Mouse (Mus musculus): ENCODE measurements around the gene Btbd9.
"Not testable (repeated sequence)": the region's sequence is repeated elsewhere in the genome, so short reads cannot be mapped to it uniquely, and the experiment has no call there.

The Btbd9 gene

DNA sequence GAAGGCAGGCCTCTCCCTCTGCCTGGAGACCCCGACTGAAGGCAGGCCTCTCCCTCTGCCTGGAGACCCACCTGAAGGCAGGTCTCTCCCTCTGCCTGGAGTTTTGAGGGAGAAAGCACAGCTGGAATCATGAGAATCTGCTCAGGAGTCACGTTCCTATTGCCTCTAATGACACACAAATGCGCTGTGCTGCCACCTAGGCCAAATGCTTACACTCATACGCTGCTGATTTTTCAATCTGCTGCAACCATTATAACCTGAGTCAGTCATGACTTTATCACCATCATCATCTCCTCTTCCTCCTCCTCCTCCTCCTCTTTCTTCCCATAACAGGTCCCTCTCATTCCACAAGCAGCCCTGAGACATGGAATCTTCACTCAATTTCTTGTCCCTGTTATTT is 64.3 kb downstream of the Btbd9 start:
- DNase-seq (ENCODE audit: low spot score) = no peak

DNA sequence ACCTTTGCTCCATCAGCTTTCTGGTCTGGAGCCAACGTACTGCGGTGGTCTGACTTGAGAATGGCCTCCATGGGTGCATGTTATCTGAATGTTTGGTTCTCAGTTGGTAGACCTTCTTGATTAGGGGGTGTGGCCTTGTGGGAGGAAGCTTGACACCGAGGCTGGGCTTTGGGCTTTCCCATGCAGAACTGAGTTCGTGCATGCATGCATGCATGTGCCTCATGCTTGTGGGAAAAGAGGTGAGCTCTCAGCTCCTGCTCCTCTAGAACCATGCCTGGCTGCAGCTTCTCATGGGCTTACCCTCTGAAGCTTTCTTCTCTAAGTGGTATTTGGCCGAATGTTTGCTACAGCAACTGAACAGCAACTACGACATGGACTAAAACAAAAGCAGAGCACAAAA is 64.9 kb downstream of the Btbd9 start:
- DNase-seq (ENCODE audit: low spot score) = no peak

DNA sequence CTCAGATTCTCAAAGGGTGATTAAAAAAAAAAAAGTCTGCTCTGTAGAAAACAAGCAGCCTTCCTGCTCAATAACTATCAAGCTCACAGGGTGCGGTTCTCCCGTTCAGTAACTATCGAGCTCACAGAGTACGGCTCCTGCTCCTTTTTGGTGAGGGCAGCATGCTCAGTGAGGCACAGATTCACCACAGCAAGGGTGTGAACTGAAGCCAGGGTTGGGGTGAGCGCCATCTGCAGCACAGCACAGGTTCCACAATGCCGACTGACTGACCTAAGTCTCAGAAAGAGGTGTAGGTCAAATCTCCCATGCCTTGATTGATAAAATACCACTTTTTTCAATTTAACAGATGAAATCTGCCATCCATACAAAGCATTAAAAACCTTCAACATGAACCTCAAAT is 66.1 kb downstream of the Btbd9 start:
- no peak for DNase-seq (ENCODE audit: low spot score)

DNA sequence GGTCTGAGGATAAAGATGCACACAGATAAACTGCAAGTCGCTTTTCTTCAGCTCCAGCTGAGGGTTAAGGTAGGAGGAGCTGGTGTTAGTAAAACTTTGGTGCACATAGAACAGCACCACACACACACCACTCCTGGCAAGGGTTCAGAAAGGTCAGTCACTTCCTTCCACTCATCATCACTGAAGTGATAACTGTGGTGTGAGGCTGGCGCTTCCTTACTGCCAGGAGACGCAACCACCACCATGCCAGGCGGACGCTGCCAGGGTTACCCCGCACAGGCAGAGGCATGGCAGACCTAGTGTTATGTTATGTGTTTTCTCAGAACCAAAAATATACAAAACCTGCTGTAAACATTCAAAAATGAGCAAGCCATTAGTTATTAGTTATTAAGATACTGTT is 66.6 kb downstream of the Btbd9 start:
- DNase-seq (ENCODE audit: low spot score) = no peak

DNA sequence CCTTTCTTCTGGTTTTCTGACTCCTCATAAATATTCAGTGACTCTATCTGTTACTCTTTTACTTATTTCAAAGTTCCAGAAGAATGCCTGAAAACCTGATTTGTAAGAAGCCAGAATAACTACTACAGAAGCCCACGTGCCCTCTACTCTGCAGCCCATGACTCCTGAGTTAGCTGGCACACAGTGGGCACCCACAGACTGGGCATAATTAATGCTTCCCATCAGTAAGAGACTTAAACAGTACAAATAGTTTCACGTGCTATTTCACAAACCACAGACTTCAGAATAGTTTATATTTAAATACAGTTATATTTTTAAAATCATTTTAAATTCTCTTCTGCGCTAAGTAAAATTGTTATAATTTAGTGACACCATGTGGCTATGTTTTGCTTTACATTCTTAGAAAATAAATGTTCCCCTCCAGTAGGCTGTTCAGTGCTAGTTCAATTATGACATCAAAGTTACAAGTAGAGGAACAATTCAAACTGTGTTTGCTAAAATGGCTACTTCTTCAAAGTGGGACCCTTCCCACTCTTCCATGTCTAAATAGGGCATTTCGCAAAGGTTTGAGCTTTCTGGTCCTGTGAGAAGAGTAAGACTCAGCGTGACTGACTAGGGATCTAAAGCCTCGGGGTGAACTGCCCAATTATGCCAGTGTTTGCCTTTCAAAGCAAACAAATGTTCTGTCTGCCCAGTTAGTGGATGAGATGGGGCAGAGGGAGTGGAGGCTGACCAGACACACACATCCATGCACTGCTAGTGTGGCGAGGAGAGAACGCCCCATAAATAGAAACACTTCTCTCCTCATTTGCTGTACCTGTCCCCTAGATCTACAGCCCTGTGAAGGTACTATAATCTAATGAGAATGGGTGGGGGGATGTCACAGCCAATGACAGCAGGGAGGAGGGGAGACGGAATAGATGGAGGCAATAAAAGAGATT is 68.4 kb downstream of the Btbd9 start:
- DNase-seq (ENCODE audit: low spot score) = no peak

DNA sequence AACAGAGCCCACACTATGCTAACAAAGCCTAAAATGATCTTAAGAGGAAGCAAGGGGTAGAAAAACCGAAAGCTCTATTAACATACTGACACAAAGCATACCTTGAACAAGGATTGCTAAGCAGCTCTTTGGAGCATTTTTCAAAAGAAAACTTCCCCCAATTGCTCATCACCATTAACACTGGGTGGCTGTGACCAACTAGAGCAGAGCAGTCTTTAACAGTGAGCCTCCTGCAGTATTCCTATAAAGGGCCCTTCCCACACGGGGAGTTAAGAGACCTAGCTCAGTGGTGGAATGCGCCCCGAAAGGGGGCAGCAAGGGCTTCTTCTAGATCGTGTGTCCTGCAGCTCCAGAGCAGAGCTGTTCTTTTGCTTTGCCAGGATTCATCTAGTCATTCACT is 69.4 kb downstream of the Btbd9 start:
- no peak for DNase-seq (ENCODE audit: low spot score)

DNA sequence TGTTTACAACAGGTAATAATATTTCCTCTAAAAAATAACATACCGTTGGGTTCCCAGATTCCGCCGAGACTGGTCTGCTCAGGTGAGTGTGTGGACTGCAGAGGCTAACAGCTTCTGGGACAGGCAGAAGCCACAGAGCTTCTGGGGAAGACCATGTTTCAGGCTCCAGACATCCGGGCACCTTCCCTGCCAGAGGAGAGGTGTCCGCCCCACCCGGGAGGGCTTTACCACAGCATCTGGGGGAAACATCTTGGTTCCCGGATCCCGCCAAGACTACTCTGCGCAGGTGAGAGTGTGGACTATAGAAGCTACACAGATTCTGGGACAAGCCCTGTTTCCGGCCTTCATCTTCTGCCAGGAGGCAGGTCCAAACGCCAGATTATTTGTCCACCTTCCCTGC is 76.7 kb downstream of the Btbd9 start:
- DNase-seq (ENCODE audit: low spot score) = not testable (repeated sequence)

DNA sequence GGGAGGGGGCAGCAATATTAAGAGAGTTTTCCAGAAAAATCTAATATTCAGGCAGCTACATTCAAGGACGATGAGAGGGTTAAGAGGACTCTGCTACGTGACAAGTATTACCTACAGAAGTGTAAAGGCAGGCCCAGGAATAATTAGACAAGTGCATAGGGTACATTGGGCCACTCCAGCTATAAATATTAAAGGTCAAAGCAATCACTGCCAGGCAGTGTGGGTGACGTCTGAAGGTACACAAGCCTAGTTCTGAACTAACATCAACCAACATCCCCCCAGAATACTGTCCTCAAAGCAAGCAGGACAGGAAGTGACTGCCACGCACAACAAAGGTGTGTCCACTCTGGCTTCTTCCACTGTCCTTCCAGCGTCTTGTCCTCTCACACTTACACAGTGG is 77.5 kb downstream of the Btbd9 start:
- DNase-seq (ENCODE audit: low spot score) = no peak

DNA sequence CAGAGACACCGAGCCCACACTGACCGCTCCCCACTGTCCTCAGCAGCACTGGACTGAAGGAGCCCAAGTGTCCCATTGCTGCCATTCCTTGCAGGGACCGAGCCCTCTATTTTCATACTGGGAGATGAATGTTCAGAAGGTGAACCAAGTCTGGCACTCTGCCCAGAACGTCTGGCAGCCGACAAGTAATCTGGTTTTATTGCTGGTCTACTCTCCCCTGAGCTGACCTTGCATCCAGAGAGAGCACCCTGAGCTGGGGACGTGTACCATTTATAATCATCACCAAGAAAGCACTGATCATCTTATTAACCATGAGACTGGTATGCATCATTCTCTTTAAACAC is 77.9 kb downstream of the Btbd9 start:
- peak; percentile 51 for DNase-seq (ENCODE audit: low spot score)

DNA sequence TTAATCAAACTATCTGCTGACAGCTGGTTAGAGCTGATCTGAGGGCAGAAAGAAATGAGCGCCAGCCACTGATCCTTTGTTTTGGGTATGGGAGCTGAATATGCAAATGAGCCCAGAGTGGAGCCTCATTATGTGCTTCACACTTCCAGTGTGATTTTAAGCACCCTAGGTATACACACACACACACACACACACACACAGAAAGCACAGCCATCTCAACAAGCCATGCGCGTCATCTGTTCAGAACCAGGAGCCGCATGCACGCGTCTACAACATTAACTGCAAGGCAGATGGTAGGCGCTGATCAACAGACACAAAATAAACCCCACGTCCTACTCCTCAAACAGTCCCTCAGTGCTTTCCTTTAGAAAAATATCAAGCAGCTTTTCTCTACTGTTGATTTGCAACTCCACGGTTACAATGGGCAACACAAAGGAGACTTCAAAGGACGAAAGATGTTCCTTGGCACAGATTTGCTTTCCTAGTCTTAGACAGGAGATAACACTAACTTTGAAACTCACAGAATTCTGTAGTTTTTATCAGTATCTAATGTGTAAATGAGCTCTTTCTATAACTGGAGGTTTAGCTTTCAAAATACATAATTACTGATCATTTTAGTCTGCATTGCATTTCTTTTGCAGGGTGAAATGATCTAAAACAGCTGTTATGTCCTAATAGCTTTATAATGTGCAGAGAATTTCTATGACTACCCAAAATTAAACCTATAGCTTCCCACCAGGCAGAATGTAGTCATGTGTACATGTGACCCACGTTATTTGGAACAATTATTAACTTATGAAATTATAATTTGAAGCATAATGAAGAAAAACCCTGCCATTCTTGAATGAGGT is 78.5 kb downstream of the Btbd9 start:
- no peak for DNase-seq (ENCODE audit: low spot score)

DNA sequence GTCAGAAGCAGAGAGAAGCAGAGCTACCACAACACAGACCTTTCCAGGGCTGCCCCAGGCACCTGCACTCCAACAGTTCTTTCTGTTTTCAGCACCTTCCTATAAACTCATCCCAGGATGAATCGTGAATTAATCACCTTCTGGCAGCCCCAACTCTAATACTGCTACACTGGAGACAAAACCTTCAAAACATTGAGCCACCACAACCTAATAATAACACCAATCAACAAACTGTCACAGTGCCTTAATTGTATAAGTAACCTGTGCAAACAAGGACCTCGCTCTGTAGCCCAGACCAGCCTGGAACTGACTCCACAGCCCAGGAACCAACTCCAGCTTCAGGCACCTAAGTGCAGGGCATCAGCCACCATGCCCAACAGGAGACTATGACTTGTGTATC is 80.7 kb downstream of the Btbd9 start:
- no peak for DNase-seq (ENCODE audit: low spot score)

DNA sequence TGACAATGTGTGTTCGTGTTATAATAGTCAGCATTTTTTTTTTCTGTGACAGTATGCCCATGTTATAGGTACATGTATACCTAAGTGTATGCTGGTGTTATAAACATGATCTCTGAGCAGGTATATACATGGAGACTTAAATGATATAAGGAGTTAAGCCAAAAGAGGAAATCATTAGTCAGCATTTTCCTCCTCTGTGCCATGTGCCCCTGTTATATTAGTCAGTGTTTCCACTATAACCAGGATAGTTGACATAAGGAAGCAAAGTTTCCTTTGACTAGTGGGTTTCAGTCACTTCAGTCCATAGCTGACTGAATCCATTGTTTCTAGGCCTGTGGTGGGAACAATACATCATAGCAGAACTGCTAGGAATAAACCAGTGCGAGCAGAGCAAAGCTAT is 81.1 kb downstream of the Btbd9 start:
- DNase-seq (ENCODE audit: low spot score) = no peak

DNA sequence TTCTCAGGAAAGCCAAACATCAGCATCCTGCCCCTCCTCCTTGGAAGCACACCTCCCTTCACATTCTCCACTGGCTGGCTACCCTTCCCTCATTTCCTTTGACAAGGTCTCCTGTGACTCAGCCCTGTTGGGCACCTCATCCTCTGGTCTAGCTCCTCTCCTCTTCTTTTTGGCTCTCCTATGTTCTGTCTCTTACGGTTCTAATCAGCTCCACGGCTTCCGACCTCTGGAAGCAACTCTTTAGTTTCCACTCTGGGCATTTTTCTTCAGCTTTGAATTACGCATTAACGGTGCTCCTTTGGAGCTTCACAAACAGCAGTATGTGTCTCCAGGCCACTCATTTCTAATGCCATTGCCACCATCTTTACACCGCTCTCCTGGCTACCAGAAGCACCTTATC is 82.8 kb downstream of the Btbd9 start:
- DNase-seq (ENCODE audit: low spot score) = no peak

DNA sequence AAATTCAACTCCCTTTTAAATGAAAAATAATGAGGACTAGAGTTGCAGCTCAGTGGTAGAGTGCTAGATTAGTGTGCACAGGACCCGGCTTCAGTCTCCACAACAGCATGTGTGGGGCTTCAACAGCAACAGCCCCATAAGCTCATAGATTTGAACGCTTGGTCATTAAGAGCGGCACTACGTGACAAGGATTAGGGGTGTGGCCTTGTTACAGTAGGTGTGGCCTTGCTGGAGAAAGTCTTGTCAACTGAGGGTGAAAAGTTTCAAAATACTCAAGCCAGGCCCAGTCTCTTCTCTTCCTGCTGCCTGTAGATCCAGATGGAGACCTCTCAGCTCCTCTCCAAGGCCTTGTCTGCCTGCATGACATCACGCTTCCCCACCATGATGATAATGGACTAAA is 84.1 kb downstream of the Btbd9 start:
- no peak for DNase-seq (ENCODE audit: low spot score)

DNA sequence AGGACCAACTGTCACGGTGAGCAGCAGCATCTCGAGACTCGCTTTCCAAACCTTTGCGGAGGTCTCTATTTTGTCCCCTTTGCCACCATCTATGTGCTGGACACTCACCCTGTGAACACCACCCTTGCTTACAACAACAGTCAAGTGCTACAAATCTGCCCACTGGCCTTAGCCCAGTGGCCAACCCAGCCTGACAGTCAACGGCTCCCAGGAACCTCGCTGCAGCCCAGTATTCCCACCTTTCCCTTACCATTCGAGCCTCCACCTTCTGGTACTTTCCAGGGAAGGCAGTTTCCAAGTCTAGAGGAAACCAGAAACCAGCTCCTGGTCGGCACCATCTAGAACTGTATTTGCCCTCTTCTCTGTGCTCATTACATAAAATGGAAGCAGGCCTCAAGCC is 84.7 kb downstream of the Btbd9 start:
- no peak for DNase-seq (ENCODE audit: low spot score)

DNA sequence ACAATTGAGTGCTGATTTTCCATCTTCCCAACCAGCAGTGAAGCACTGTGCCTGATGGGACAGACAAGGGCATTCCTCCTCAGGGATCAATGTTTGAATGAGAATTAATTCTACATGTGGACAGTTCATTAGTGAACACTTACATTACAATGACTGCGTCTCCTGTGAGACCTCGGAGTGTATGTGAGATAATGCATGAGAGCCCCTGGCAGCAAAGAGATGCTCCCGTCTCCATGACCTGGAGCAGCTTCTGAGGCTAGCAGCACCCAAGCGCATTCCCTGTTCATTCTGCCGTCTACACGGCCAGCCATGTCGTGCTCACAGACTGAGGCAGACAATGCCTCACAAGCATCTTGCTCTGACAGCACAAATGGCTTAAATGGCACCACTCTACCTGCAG is 85.7 kb downstream of the Btbd9 start:
- DNase-seq (ENCODE audit: low spot score) = no peak

DNA sequence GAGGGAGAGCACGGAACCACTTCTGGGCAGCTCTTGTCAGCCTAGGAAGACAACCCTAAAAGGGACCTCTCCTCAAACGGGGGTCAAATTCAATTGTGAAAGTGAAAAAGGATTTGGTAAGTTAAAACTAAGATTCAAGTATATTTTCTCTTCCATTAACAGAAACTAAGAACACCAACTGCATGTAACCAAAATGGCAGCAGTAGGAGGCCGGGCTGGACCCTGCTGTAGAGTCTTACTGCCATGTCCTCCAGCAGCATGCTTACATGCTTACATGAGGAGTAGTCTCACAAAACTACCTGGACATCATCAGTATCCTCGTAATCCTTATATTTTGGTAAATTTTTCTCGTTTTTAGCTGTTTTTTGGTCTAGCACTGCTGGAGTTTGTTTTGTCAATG is 86.2 kb downstream of the Btbd9 start:
- DNase-seq (ENCODE audit: low spot score) = no peak

DNA sequence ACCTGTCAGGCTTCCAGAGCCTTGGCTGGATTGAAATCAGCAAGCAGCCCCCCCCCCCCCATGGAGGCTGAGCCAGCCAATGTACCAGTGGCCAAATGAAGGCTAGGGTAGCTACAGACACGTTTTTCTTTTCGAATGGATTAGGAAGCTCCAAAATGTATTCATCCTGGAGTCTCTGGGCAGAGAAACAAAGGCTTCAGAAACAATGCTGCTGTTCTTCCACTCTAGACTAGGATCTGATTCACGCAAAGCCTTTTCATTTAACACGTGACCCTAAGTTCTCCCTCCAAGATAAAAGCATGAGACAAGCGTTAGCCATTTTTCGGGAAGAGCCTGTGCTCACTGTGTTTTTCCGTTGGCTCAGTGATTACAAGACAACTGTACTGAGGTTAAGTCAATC is 86.7 kb downstream of the Btbd9 start:
- no peak for DNase-seq (ENCODE audit: low spot score)

DNA sequence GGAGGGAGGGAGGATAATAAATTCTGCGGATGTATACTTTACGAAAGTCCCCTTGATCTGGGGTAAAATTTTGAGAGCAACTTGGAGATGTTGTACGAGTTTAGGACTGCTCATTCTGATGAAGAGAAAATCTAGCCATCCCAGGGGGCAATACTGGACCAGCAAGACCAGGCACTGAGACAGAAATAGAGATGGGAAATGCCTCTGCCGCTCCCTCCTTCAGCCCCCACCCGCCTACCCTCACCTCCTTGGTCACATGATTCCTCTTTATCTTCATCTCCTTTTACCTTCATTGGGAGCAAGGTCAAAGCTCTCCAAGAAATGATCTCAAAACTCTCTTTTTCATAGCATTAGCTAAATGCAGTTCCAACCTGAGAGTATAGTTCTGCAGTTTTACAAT is 88.6 kb downstream of the Btbd9 start:
- DNase-seq (ENCODE audit: low spot score) = no peak

DNA sequence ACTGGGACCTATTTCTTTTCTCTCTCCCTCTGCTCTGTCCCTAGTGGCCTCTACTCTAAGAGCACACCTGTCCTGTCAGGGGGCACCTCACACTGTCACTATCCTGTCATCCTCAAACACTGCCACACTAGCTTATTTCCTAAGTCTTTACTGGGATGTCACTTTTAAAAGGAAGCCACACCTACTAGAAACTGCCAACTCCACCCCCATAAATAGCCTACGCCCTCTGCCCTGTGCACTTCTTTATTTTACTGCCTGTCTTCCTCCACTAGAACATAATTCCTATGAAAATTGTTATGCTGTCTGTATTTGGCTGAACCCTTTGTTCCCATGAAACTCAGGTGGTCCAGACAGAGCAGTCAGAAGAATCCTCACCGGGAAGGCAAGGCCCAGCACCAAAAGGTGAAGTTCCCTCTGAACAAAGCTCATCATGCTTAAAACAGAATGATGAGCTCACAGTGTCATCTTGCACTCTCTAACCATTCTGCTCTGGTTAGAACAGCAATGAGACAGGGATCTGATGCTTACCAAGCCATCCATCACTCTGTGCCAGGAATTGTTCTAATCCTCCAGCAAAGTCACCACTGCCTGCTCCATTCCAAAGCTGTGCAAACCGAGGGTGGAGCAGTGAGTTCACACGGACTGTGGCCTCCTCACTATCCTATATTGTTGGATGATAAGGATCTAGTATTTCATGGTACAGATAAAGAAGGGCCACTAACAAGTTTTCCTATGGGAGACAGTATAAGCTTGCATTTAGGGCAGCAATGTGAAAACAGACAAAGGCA is 91.0 kb downstream of the Btbd9 start:
- peak; percentile 2 for DNase-seq (ENCODE audit: low spot score)

DNA sequence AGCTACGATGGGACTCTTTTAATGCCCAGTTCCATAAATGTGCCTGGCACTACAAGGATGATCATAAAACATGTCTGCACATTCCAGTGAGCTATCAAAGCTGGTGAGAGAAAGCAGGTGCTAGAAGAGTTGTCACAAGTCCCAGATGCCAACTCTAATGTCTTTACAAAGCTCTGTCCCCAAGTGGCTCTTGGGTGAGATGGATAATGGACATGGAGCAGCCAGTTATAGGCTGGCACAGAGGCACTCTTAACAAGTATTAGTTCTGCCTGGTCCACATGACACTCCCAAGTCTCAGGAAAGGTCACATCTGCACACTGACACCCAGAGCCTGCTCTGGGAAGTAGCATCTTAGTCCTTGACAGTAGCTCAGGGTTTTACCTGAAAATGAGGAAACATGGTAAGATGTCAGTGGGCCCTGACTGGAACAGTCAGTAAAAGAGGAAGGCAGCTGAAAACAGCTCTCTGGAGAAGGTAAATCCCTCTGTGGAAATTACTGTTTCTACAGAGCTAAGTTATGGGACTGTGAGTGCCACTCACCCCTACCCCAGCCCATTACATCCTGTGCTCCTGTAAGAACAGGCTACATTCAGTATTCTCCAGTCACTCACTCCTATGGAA is 91.7 kb downstream of the Btbd9 start:
- no peak for DNase-seq (ENCODE audit: low spot score)

DNA sequence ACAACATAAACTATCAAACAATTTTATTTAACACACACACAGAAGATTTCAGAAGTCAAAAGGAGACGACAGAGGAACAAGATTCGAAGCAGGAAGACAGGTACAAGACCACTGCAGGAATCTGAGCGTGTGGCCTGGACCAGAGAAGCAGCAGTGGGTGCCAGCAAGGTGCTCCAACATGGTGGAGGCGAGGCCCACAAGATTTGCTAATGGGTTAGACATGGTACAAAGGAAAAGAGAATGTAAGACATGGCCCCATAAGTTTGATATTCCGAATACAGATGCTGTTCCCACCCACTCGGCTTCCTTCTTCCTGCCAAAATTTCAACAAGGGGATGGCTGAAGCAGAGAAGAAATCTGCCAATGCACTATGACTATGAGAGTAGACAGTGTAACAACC is 94.5 kb downstream of the Btbd9 start:
- no peak for DNase-seq (ENCODE audit: low spot score)

Data from urinary bladder, postnatal 14 days (tissue).